ENCODE assay signal across 20 mouse cellular contexts in genomic region chr13:38531498-38531897, GRCm38 (mm10).
"Had no signal": no experiment of that assay in that cellular context is flagged by ENCODE, and none has a peak within 500 bp of the region (broad histone marks: within the 10 kb centered on the region; RNA-seq: fewer than 3 reads in every experiment).

No protein-coding gene starts in this region.

- H3K36me3 ChIP-seq: liver, embryonic 15.5 days; lung, embryonic 15.5 days; midbrain, embryonic 13.5 days; midbrain, embryonic 15.5 days; neural tube, embryonic 12.5 days; stomach, embryonic 15.5 days had no signal

- H3K4me3 ChIP-seq: liver, embryonic 15.5 days; lung, embryonic 15.5 days; megakaryocyte, embryonic 14.5 days; midbrain, embryonic 13.5 days; midbrain, embryonic 15.5 days; neural tube, embryonic 12.5 days; stomach, embryonic 15.5 days had no signal

- H3K27ac ChIP-seq: liver, embryonic 15.5 days; lung, embryonic 15.5 days; macrophage; midbrain, embryonic 13.5 days; midbrain, embryonic 15.5 days; neural tube, embryonic 12.5 days; stomach, embryonic 15.5 days; stomach, postnatal 0 days had no signal

- H3K9ac ChIP-seq: liver, embryonic 15.5 days; liver, postnatal 0 days; lung, embryonic 15.5 days; midbrain, embryonic 13.5 days; midbrain, embryonic 15.5 days; neural tube, embryonic 12.5 days; stomach, embryonic 15.5 days had no signal

- H3K4me2 ChIP-seq: liver, embryonic 15.5 days; lung, embryonic 15.5 days; midbrain, embryonic 11.5 days; midbrain, embryonic 13.5 days; midbrain, embryonic 15.5 days; neural tube, embryonic 12.5 days; stomach, embryonic 15.5 days had no signal

- H3K27me3 ChIP-seq: lung, embryonic 15.5 days; midbrain, embryonic 15.5 days; neural tube, embryonic 12.5 days; stomach, embryonic 15.5 days had no signal

- H3K9me3 ChIP-seq: liver, embryonic 15.5 days; lung, embryonic 15.5 days; megakaryocyte, embryonic 14.5 days; midbrain, embryonic 13.5 days; midbrain, embryonic 15.5 days; neural tube, embryonic 12.5 days; stomach, embryonic 15.5 days had no signal

- ATAC-seq: lung, postnatal 0 days; midbrain, embryonic 13.5 days; midbrain, embryonic 15.5 days had no signal

- DNase-seq: liver, postnatal 0 days; lung, adult 2 months; lung, postnatal 14 days; lung, postnatal 36 days; right cerebral cortex, postnatal 14 days; spleen, adult 18-20 months; thymus, adult 2 months; thymus, postnatal 25 days; thymus, postnatal 4 days had no signal
